In the genomic region with DNA sequence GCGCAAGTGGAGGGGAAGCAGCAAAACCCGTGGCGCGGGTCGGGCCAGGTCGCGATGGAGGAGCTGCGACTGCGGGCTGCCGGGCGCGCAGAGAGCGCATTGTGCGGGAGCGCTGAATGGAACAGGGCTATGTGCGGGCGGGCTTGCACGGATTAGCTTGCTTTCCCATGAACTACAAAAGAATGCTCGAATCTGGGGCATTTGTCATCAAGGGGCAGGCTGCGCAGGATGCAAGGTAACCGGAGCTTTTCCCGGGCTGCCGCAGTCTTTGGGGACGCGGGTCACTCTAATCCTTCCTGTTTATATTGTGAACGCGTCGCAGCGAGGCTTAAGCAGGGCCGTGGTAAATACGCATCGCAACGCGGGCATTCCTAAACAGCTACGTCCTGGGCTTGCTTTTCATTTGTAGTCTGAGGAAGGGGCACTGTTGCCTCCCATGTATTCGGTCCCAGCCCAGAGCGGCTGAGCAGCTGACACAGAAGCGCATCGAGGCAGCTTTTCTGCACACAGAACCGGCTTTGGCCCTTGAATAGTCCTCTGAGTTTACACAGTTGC, we compare ENCODE assay signal across 8 mouse cellular contexts.
DNase-seq lines count a peak whose midpoint lies in the region; ATAC-seq and TF ChIP-seq lines count a peak whose summit lies in the region.

No protein-coding gene starts in this region.

- no peak overlapping the region for H3K27ac ChIP-seq in limb, embryonic 13.5 days
- peak overlapping the region; percentile 12; the same call in 1 of the 2 replicates for H3K27ac ChIP-seq in midbrain, postnatal 0 days (ENCODE audit: low read depth, low read length)

- H3K27me3 ChIP-seq in limb, embryonic 13.5 days = peaks cover 11% of the 10 kb centered on the region
- no peaks in the 10 kb centered on the region for H3K27me3 ChIP-seq in midbrain, postnatal 0 days (ENCODE audit: insufficient read depth, low read length)

- ATAC-seq in granulocyte monocyte progenitor cell, adult 5-6 weeks (replicated peaks; ENCODE audit: poor library complexity, severe bottlenecking) = peak; percentile 68
- ATAC-seq in limb, embryonic 13.5 days (ENCODE audit: low FRiP score, low read depth) = 0 out of 2 replicates have a peak, but pooled peaks have one; percentile 28
- ATAC-seq in midbrain, postnatal 0 days (ENCODE audit: low FRiP score) = peak; percentile 78

- DNase-seq in right cerebral cortex, adult 18-20 months = peak; percentile 48
- DNase-seq in right cerebral cortex, postnatal 36 days (ENCODE audit: low spot score in 2 of 2) = no peak
- DNase-seq in cerebellum, adult 9-11 months = peak; percentile 49
- DNase-seq in midbrain, postnatal 0 days (ENCODE audit: low spot score) = peak; percentile 28
- DNase-seq in ovary, postnatal 10 days (ENCODE audit: low spot score) = no peak
- no peak for DNase-seq in urinary bladder, postnatal 25 days (ENCODE audit: low spot score)

- peak overlapping the region; percentile 49 for H3K4me3 ChIP-seq in limb, embryonic 13.5 days
- H3K4me3 ChIP-seq in midbrain, postnatal 0 days (ENCODE audit: low read depth, low read length) = peak overlapping the region; percentile 46

- no peaks in the 10 kb centered on the region for H3K36me3 ChIP-seq in limb, embryonic 13.5 days
- no peaks in the 10 kb centered on the region for H3K36me3 ChIP-seq in midbrain, postnatal 0 days (ENCODE audit: insufficient read depth, low read length)

- H3K4me2 ChIP-seq in limb, embryonic 13.5 days (replicated peaks) = peak overlapping the region; percentile 81
- peak overlapping the region; percentile 76 for H3K4me2 ChIP-seq in midbrain, postnatal 0 days (ENCODE audit: low read depth, low read length, poor library complexity, severe bottlenecking)

- TF ChIP-seq CTCF in midbrain, postnatal 0 days (IDR thresholded peaks at IDR 0.05) = no peak

- H3K4me1 ChIP-seq in limb, embryonic 13.5 days = peaks cover 5% of the 10 kb centered on the region
- no peaks in the 10 kb centered on the region; the same call in 1 of the 2 replicates for H3K4me1 ChIP-seq in midbrain, postnatal 0 days (ENCODE audit: insufficient read depth, low read length)

- no peaks in the 10 kb centered on the region for H3K9me3 ChIP-seq in limb, embryonic 13.5 days
- H3K9me3 ChIP-seq in midbrain, postnatal 0 days (ENCODE audit: low read length) = no peaks in the 10 kb centered on the region

- WGBS in limb, embryonic 13.5 days = under 1% methylated on average over 40 of the region's 40 CpGs
- WGBS in midbrain, postnatal 0 days = 1% methylated on average over 40 of the region's 40 CpGs

- H3K9ac ChIP-seq in limb, embryonic 13.5 days = peak overlapping the region; percentile 53
- peak overlapping the region; percentile 39; the same call in 1 of the 2 replicates for H3K9ac ChIP-seq in midbrain, postnatal 0 days (replicated peaks; ENCODE audit: low read length, poor library complexity, severe bottlenecking)

Comparison
In these comparisons a context has a peak if more than half of its experiments do, and no peak if none do; other contexts are left out.
1. DNase-seq: peak in right cerebral cortex, adult 18-20 months (single experiment), cerebellum, adult 9-11 months (single experiment) and midbrain, postnatal 0 days (single experiment); none in right cerebral cortex, postnatal 36 days (0 of 2), ovary, postnatal 10 days (single experiment) and urinary bladder, postnatal 25 days (single experiment).
2. ATAC-seq: peak in every context shown above with its lines; median percentile 78 in midbrain, postnatal 0 days; 68 in granulocyte monocyte progenitor cell, adult 5-6 weeks; 28 in limb, embryonic 13.5 days.